Mouse (Mus musculus): ENCODE data around the gene Actn1.

Actn1 gene

GRCm38 (mm10) chr12:80259216-80260055, 735 bp downstream of the Actn1 start:
- DNase-seq (ENCODE audit: low read depth), result peak; percentile 29

- DNase-seq (ENCODE audit: low read depth), result no peak
Measured at GRCm38 (mm10) chr12:80258520-80259215, 1.5 kb downstream of the Actn1 start.

- DNase-seq (ENCODE audit: low read depth), result no peak
Measured at GRCm38 (mm10) chr12:80251978-80252377, 8.2 kb downstream of the Actn1 start.

GRCm38 (mm10) chr12:80251554-80251953, 8.6 kb downstream of the Actn1 start:
- DNase-seq (ENCODE audit: low read depth), result no peak

- DNase-seq (ENCODE audit: low read depth), result no peak
Measured at GRCm38 (mm10) chr12:80249539-80249938, 10.6 kb downstream of the Actn1 start.

- DNase-seq (ENCODE audit: low read depth), result no peak
Measured at GRCm38 (mm10) chr12:80247067-80247466, 13.1 kb downstream of the Actn1 start.

- DNase-seq (ENCODE audit: low read depth), result no peak
Measured at GRCm38 (mm10) chr12:80246505-80246904, 13.7 kb downstream of the Actn1 start.

GRCm38 (mm10) chr12:80244755-80245154, 15.4 kb downstream of the Actn1 start:
- DNase-seq (ENCODE audit: low read depth), result no peak

- no peak for DNase-seq (ENCODE audit: low read depth)
Measured at GRCm38 (mm10) chr12:80244127-80244526, 16.0 kb downstream of the Actn1 start.

- no peak for DNase-seq (ENCODE audit: low read depth)
Measured at GRCm38 (mm10) chr12:80243335-80243734, 16.8 kb downstream of the Actn1 start.

- DNase-seq (ENCODE audit: low read depth), result no peak
Measured at GRCm38 (mm10) chr12:80239445-80239844, 20.7 kb downstream of the Actn1 start.

GRCm38 (mm10) chr12:80238523-80238922, 21.6 kb downstream of the Actn1 start:
- DNase-seq (ENCODE audit: low read depth), result no peak

- no peak for DNase-seq (ENCODE audit: low read depth)
Measured at GRCm38 (mm10) chr12:80235295-80235694, 24.9 kb downstream of the Actn1 start.

GRCm38 (mm10) chr12:80234226-80234625, 25.9 kb downstream of the Actn1 start:
- no peak for DNase-seq (ENCODE audit: low read depth)

- DNase-seq (ENCODE audit: low read depth), result no peak
Measured at GRCm38 (mm10) chr12:80232840-80233218, 27.3 kb downstream of the Actn1 start.

- DNase-seq (ENCODE audit: low read depth), result no peak
Measured at GRCm38 (mm10) chr12:80232076-80232839, 27.9 kb downstream of the Actn1 start.

GRCm38 (mm10) chr12:80231317-80231716, 28.9 kb downstream of the Actn1 start:
- no peak for DNase-seq (ENCODE audit: low read depth)

- DNase-seq (ENCODE audit: low read depth), result no peak
Measured at GRCm38 (mm10) chr12:80230854-80231253, 29.3 kb downstream of the Actn1 start.

GRCm38 (mm10) chr12:80230111-80230700, 30.0 kb downstream of the Actn1 start:
- no peak for DNase-seq (ENCODE audit: low read depth)

- peak; percentile 39 for DNase-seq (ENCODE audit: low read depth)
Measured at GRCm38 (mm10) chr12:80229010-80229800, 31.0 kb downstream of the Actn1 start.

GRCm38 (mm10) chr12:80228356-80228755, 31.8 kb downstream of the Actn1 start:
- no peak for DNase-seq (ENCODE audit: low read depth)
